Mouse (Mus musculus) liver, embryonic 12.5 days (tissue): ENCODE measurements around the gene Cfap43. TPM values are rescaled to one million over a fixed set of nuclear protein-coding genes. Genes with fewer than 3 reads are reported as not detected.

Experiments
- ATAC-seq: fragments of 200-750 bp; cut with Nextera tagmentation; 2 replicates; pipeline ENCODE4 v1.8.0; 2017; ENCODE audit warnings: moderate number of reproducible peaks, mild to moderate bottlenecking, moderate library complexity
- H3K27ac ChIP-seq: fragments of 300-500 bp; sonication (generic); 2 replicates; pipeline ENCODE4 v1.5.1; 2016; ENCODE audit warnings: mild to moderate bottlenecking
- H3K27me3 ChIP-seq: fragments of 300-500 bp; sonication (generic); replicated peaks from 2 replicates; pipeline ENCODE4 v1.6.1; 2016; ENCODE audit warnings: mild to moderate bottlenecking, moderate library complexity
- H3K36me3 ChIP-seq: fragments of 300-500 bp; sonication (generic); 2 replicates; pipeline ENCODE4 v1.6.1; 2016; ENCODE audit warnings: mild to moderate bottlenecking, moderate library complexity
- H3K4me1 ChIP-seq: fragments of 300-500 bp; sonication (generic); 2 replicates; pipeline ENCODE4 v1.6.1; 2016
- H3K4me2 ChIP-seq: fragments of 300-500 bp; sonication (generic); 2 replicates; pipeline ENCODE4 v1.6.1; 2016; ENCODE audit warnings: mild to moderate bottlenecking, moderate library complexity
- H3K4me3 ChIP-seq: fragments of 300-500 bp; sonication (generic); 2 replicates; pipeline ENCODE4 v1.5.1; 2016; ENCODE audit warnings: mild to moderate bottlenecking, moderate library complexity
- H3K9ac ChIP-seq: fragments of 300-500 bp; sonication (generic); 2 replicates; pipeline ENCODE4 v1.6.1; 2016; ENCODE audit warnings: mild to moderate bottlenecking, moderate library complexity
- H3K9me3 ChIP-seq: fragments of 300-500 bp; sonication (generic); replicated peaks from 2 replicates; pipeline ENCODE4 v1.6.1; 2016; ENCODE audit warnings: mild to moderate bottlenecking, moderate library complexity
- WGBS: fragments of 180-500 bp; shearing (Covaris S2); methylation state at CpG from one replicate; pipeline ENCODE4 v1.1.7; 2016; ENCODE audit not compliant: insufficient replicate concordance; 5-methylcytosine and 5-hydroxymethylcytosine counted together
- polyA plus RNA-seq: library from polyadenylated mRNA; unstranded; fragments of >200 nt; fragmentation: Nextera tagmentation; extraction: Ambion mirVana; gene quantifications from 2 replicates; pipeline ENCODE4 v1.2.1, GENCODE M21; 2016

Gene Cfap43
- 0.04 TPM in 1 of 2 replicates, not detected in the other for polyA plus RNA-seq

DNA sequence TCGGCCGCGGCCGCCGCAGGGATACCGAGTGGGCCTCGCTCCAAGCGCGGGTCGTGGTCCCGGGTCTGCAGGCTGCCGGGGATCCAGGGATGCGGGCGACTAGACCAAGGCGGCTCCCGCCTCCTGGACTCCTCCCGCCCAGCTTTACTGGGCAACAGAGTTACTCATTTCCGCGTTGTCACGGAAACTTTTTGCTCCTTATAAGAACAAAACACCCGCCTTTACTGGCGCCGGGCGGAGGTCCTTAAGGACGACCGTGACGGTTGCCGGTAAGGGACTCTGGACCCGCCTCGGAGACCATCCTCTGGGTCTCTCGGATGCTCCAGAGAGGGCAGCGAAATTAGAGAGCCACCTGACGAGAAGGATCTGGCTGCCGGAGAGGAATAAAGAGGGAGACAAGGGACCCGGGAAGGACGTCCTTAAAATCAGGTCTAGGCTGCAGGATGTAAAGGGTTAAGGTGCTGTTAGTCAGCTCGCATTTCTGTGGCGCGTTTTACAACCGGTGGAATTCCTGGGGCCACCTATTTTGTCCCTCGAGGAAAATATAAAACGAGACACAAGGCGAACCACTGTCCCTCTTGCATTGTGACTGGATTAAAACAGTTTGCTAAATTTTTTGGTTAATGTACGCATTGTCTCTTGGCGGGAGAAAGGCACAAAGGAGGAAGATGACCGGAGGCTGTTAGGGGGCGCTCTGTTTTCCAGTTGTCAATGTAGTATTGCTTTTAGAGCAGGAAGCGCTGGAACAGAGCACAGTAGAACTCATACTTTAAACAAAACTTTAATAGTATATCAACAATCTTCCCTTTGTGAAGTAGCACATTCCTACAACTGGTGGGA lies at the start of gene Cfap43, which contains the start of gene Itprip:
Gene Cfap43 (minus strand): TSS at position 162 of the 840 bp plus-strand sequence.
Gene Itprip (minus strand): TSS at position 174 of the 840 bp plus-strand sequence.
- Histone ChIP-seq H3K4me3 (peak within 1 kb of the TSS; percentile 83), H3K4me2 (peak within 1 kb of the TSS; percentile 90), H3K36me3 (no peaks in the 10 kb centered on the region), H3K9ac (peak within 1 kb of the TSS; percentile 83), H3K27ac (peak within 1 kb of the TSS; percentile 80), H3K4me1 (peaks cover 28% of the 10 kb centered on the region), H3K27me3 (no peaks in the 10 kb centered on the region), H3K9me3 (no peaks in the 10 kb centered on the region)
- whole genome bisulfite sequencing = 1% methylated on average over 48 of the region's 48 CpGs
- ATAC-seq = peak; percentile 81

DNA sequence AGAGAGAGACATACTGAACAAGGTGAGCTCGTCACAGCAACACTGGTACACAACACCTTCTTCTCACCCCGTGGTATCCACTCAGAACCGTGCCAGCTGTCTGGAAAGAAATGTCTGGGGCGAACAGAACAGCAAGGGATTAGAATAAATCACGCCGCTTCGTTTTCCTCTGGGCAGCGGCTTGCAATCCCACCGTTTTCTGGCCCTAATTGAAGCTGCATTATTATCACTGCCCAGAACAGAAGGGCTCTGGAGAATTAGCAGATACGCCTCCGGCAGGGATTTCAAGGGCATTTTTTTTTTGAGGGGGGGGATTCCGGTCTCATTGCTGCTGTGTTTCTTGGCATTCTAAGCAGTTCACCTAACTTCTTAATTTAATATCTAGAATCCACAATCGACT lies 39.1 kb upstream of the Cfap43 start:
- Histone ChIP-seq H3K27ac (no peak overlapping the region), H3K36me3 (no peaks in the 10 kb centered on the region), H3K4me1 (no peaks in the 10 kb centered on the region), H3K27me3 (no peaks in the 10 kb centered on the region), H3K9me3 (no peaks in the 10 kb centered on the region), H3K9ac (no peak overlapping the region), H3K4me3 (no peak overlapping the region), H3K4me2 (no peak overlapping the region)
- WGBS = 61% methylated on average over 13 of the region's 13 CpGs
- ATAC-seq = no peak

DNA sequence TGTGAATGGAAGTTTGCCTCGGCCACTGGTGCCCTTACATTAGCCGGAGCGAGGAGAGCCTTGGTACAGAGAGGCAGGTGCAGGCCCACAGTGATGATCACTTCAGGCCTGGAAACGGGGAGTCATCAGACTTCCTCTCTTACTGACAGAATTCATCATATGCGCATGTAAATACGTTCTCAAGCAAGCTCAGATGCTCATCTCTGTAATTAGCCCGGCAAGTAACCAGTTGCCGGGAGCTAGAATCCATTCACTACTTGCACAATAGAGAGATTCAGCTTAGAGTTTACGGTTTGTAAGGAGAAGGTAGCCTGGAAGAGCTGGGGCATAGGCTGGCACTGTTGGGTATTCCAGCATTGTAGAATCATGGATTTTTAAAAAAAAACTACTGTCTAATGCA lies 34.1 kb upstream of the Cfap43 start:
- Histone ChIP-seq H3K4me1 (no peaks in the 10 kb centered on the region), H3K36me3 (no peaks in the 10 kb centered on the region), H3K27me3 (no peaks in the 10 kb centered on the region), H3K9ac (no peak overlapping the region), H3K4me3 (no peak overlapping the region), H3K27ac (no peak overlapping the region), H3K4me2 (no peak overlapping the region), H3K9me3 (no peaks in the 10 kb centered on the region)
- WGBS = 72% methylated on average over 9 of the region's 9 CpGs
- no peak for ATAC-seq

DNA sequence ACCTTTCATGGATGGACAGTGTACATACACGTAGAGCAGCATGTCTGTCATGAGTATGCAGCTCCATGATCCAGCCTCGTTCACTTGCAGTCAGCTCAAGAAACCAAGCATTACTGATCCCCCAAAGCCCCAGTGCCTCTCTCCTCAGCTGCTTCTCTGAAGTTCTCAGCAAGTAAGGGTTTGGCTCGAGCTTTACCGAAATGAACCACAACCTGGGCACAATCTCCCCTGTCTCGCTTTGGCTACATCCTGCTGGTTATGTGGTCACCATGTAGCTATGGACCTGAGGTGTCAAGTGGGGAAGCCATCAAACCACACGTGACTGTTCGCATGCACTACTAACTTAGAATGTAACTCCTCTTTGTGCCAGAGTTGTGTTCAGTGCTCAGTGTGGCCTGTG lies 31.9 kb upstream of the Cfap43 start:
- no peaks in the 10 kb centered on the region for H3K27me3 ChIP-seq
- no peak overlapping the region for H3K27ac ChIP-seq
- no peaks in the 10 kb centered on the region for H3K9me3 ChIP-seq
- H3K4me1 ChIP-seq = no peaks in the 10 kb centered on the region
- no peak overlapping the region for H3K9ac ChIP-seq
- no peak overlapping the region for H3K4me3 ChIP-seq
- H3K36me3 ChIP-seq = no peaks in the 10 kb centered on the region
- no peak overlapping the region for H3K4me2 ChIP-seq
- no peak for ATAC-seq
- 62% methylated on average over 7 of the region's 7 CpGs for WGBS

DNA sequence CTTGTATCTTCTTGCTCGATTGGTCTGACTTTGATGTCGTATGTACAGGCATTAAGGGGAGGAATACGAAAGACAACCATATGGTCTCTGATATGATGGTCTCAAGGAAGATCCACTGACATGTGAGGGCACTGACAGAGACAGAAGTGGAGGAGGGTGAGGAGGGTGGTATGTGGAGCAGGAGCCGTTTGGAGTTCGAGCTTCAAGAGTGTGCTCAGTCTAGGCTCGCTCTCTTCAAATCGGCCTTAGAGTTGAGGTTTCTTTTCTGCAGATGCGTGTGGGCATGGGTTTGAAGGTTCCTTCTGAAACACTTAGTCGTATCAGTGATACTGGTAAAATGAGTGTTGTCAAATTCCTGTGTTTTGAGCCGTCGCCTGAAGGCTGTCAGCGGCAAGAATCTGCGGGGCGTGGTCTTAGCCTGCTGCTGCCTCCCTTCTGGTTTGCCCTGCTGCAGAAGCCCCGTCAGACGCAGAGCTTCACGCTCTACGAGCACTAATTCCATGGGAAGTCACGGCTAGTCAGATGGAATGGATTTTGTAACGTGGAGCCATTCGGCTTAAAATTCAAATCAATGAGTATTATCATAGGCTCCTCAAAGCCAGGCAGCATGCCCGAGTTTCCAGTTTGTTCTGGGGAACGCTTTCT lies 27.9 kb upstream of the Cfap43 start:
- Histone ChIP-seq H3K9me3 (no peaks in the 10 kb centered on the region), H3K27ac (no peak overlapping the region), H3K4me2 (no peak overlapping the region), H3K4me3 (no peak overlapping the region), H3K9ac (no peak overlapping the region), H3K4me1 (no peaks in the 10 kb centered on the region), H3K36me3 (no peaks in the 10 kb centered on the region), H3K27me3 (0 out of 2 replicates have a peak, but pooled peaks cover 4% of the 10 kb centered on the region)
- no peak for ATAC-seq
- WGBS = 52% methylated on average over 23 of the region's 23 CpGs

DNA sequence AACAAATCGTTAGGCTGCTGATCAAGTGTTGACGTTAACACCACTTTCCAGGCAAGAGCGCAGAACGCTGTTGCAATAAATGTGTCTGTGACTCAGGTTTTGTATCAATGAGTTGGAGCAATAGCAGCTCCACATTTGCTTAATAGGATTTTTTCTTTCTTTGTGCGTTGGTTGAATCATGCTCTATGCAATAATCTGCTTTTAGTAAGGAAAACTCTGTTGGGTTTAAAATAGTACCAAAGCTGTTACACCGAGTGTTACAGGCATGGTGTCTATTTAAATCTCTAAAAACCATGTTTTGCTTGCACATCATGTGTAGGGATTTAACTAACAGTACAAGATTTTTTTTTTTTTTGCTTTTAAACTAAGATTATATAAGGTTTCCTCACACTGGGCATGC lies 20.3 kb upstream of the Cfap43 start:
- H3K27ac ChIP-seq = no peak overlapping the region
- H3K4me1 ChIP-seq = no peaks in the 10 kb centered on the region; the same call in 1 of the 2 replicates
- H3K4me3 ChIP-seq = no peak overlapping the region
- no peak overlapping the region for H3K9ac ChIP-seq
- H3K36me3 ChIP-seq = no peaks in the 10 kb centered on the region
- H3K9me3 ChIP-seq = no peaks in the 10 kb centered on the region
- peaks cover 57% of the 10 kb centered on the region for H3K27me3 ChIP-seq
- 69% methylated on average over 6 of the region's 6 CpGs for WGBS
- ATAC-seq = no peak
- H3K4me2 ChIP-seq = no peak overlapping the region

DNA sequence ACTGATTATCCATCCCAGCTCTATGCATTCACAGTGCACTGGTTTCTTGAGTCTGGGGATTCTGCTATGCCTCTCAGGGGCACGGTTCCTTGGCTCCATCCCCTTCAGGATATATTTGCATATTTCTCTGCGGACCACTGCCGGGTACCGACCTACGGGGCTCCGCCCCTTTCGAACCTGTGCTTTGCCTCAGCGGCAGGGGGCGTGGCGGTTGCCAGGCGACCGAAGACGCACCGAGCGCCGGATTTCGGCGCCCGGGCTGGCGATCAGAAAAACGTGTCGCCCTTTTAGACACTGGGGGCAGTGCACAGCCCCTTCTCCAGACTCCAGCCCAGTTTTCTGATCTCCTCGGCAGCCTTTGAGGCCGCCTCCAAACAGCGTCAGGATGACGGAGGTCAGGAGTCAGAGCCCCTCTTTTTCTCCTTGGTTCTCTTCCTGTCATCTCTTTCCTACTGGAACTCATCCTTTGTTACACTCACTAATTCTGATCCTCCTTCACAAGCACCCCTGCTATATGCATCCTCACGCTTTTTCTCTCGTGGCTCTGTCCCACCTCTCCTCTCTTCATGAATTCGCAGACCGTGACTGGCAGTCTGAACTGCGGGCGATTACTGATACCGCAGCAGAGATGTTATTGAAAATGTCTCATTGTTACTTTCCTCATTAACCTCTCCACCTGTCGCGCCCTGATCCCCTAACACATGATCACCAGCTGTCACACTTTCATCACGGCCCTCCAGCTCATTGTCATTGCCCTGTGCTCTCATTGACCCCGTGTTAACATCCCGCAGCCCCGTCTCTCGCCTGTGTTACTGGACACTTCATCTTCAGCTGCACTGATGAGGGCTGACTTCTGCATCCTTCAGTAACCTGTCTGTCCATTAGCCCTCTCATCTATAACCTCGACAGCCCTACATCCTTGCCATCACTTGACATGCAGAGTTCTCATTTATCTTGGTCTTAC lies 18.6 kb upstream of the Cfap43 start, which contains the start of gene Cfap58:
Gene Cfap58 (plus strand): TSS at position 233 of the 964 bp plus-strand sequence.
- WGBS = 12% methylated on average over 41 of the region's 41 CpGs
- Histone ChIP-seq H3K9ac (no peak within 1 kb of the TSS), H3K27ac (no peak within 1 kb of the TSS)

DNA sequence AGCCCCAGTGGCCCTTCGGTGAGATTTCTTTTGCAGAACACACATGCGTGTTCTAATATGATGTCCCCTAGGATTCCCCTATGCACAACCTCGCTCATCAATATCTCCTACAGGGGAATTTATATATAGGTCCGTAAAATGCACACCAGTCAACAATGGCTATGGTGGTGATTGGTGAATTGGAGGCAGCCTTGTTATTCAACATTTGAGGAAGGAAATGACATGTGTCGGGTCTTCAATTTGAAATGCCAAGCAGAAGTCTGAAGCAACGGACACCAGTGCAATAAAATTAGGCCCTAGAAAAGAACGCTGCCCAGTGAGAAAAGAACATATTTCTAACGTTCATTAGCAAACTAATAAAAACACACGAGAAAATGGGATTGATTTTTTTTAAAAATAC lies 17.9 kb upstream of the Cfap43 start:
- H3K4me3 ChIP-seq = peak overlapping the region; percentile 33; the same call in 1 of the 2 replicates
- peak overlapping the region; percentile 65 for H3K4me2 ChIP-seq
- no peaks in the 10 kb centered on the region for H3K36me3 ChIP-seq
- no peak overlapping the region for H3K27ac ChIP-seq
- no peaks in the 10 kb centered on the region for H3K9me3 ChIP-seq
- WGBS = 42% methylated on average over 9 of the region's 9 CpGs
- H3K9ac ChIP-seq = no peak overlapping the region
- H3K4me1 ChIP-seq = no peaks in the 10 kb centered on the region; the same call in 1 of the 2 replicates
- no peak for ATAC-seq
- H3K27me3 ChIP-seq = peaks cover 53% of the 10 kb centered on the region

More for the DNA sequence above, 18.6 kb upstream of the Cfap43 start, which contains the start of gene Cfap58:
- peaks cover 53% of the 10 kb centered on the region for H3K27me3 ChIP-seq
- peak within 1 kb of the TSS; percentile 65 for H3K4me2 ChIP-seq
- H3K9me3 ChIP-seq = no peaks in the 10 kb centered on the region
- peak within 1 kb of the TSS; percentile 33 for H3K4me3 ChIP-seq
- H3K36me3 ChIP-seq = no peaks in the 10 kb centered on the region
- no peaks in the 10 kb centered on the region; the same call in 1 of the 2 replicates for H3K4me1 ChIP-seq
- peak; percentile 59 for ATAC-seq

DNA sequence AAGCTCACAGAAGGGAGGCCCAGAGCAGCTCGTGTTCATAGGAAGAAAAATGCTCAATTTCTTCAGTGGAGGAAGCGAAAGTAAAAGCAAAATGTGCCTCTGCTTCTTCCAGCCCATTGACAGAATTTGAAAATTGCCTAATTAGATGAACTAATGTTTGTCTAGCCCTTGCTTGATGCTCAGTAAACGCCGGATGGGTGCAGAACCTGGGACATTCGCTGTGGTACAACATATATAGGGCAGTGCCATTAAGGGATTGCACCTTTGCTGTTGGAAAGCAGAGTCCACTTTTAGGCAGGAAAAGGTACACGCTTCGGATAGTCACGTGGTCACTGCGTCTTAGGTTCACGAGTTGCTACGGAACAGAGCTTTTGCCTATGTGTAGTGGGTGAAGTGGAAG lies 17.4 kb upstream of the Cfap43 start:
- 74% methylated on average over 11 of the region's 11 CpGs for WGBS
- H3K27me3 ChIP-seq = peaks cover 49% of the 10 kb centered on the region

DNA sequence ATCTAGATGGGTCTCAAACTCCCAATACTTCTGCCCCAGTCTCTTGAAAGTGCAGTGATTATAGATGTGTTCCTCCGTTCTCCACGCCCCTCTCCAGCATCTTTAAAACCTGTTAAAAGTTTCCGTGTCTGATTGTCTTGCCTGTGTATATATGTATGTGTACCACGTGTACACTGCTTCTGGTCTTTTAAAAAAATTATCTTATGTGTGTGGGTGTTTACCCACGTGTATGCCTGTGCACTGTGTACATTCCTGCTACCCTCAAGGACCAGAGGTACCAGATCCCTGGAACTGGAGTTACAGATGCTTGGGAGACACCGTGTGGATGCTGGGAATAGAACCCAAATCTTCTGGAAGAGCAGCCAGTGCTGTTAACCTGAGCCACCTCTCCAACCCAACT lies 16.4 kb upstream of the Cfap43 start:
- H3K9me3 ChIP-seq = no peaks in the 10 kb centered on the region
- no peaks in the 10 kb centered on the region for H3K36me3 ChIP-seq
- no peak for ATAC-seq
- H3K27me3 ChIP-seq = peaks cover 45% of the 10 kb centered on the region
- no peak overlapping the region for H3K4me2 ChIP-seq
- 61% methylated on average over 6 of the region's 6 CpGs for WGBS
- H3K4me3 ChIP-seq = no peak overlapping the region
- no peaks in the 10 kb centered on the region; the same call in 1 of the 2 replicates for H3K4me1 ChIP-seq
- H3K27ac ChIP-seq = no peak overlapping the region
- H3K9ac ChIP-seq = no peak overlapping the region

More for the DNA sequence above, 17.4 kb upstream of the Cfap43 start:
- no peak for ATAC-seq
- H3K9ac ChIP-seq = no peak overlapping the region
- H3K27ac ChIP-seq = no peak overlapping the region
- H3K36me3 ChIP-seq = no peaks in the 10 kb centered on the region
- no peak overlapping the region for H3K4me2 ChIP-seq
- H3K4me1 ChIP-seq = no peaks in the 10 kb centered on the region; the same call in 1 of the 2 replicates
- no peaks in the 10 kb centered on the region for H3K9me3 ChIP-seq
- H3K4me3 ChIP-seq = no peak overlapping the region

DNA sequence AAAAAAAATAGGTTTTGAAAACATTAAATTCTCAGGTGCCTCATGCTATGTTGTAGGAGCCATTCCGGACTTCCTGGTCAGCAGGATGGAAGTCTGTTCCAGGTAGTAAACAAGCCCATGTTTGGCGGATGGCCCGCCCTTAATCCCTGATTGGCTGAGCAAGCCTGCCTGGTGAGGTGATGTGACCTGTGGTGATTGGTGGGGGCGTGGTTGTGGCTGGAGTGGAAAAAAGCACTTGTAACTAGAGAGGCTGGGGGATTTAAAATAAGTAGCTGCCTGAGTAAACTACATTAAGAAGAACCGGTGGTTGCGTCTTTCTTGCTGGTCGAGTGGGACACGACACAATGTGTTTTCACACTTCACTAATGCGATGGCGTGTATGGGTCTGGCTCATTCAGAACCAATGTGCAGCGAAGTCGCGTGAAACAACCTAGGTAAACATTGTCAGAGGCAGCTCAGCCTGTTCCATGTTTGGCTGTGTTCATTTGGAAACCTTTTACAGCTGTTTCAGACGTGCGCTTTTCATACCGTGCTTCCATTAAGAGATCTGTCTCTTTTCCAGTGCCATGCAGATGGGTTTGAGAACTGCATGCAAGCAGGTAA lies 15.7 kb upstream of the Cfap43 start:
- no peaks in the 10 kb centered on the region; the same call in 1 of the 2 replicates for H3K4me1 ChIP-seq
- H3K4me3 ChIP-seq = no peak overlapping the region
- no peaks in the 10 kb centered on the region for H3K9me3 ChIP-seq
- peaks cover 37% of the 10 kb centered on the region for H3K27me3 ChIP-seq
- 63% methylated on average over 16 of the region's 16 CpGs for WGBS
- no peaks in the 10 kb centered on the region for H3K36me3 ChIP-seq
- H3K27ac ChIP-seq = no peak overlapping the region
- no peak overlapping the region for H3K9ac ChIP-seq
- no peak overlapping the region for H3K4me2 ChIP-seq
- no peak for ATAC-seq
